Mouse (Mus musculus) layer of hippocampus, adult 2 months (tissue): ENCODE measurements around the gene Prex1. TPM values are rescaled to one million over a fixed set of nuclear protein-coding genes. Genes with fewer than 3 reads are reported as not detected.
"Not testable (repeated sequence)": the region's sequence is repeated elsewhere in the genome, so short reads cannot be mapped to it uniquely, and the experiment has no call there.

Experiments
- DNase-seq, 2 experiments: peaks; one replicate each; pipeline ENCODE4 v3.0.0; 2022; ENCODE audit warnings: low spot score in 2 of 2
- H3K27ac ChIP-seq: fragments of 200-600 bp; 2 replicates; pipeline ENCODE4 v1.8.1; 2022
- H3K4me3 ChIP-seq: fragments of 200-600 bp; 2 replicates; pipeline ENCODE4 v1.8.1; 2022; ENCODE audit warnings: mild to moderate bottlenecking
- CTCF ChIP-seq: fragments of 200-600 bp; conservative IDR thresholded peaks from 2 replicates; pipeline ENCODE4 v1.8.1; 2022; ENCODE audit warnings: antibody characterized with exemption, mild to moderate bottlenecking, moderate library complexity
- long read RNA-seq, 2 experiments: library from polyadenylated mRNA; stranded (forward); transcript quantifications; one replicate each; pipeline ENCODE4 v2.0.0; 2021; ENCODE audit warnings: borderline mapping rate in 2 of 2
- total RNA-seq, 2 experiments: library from RNA; stranded (reverse); gene quantifications; 2 replicates each; pipeline ENCODE4 v1.2.3; 2021

Prex1 gene
- total RNA-seq: 10 to 100 TPM; 69.9 to 71.3 TPM
- long read RNA-seq, experiment 1, full-length matches to known transcripts: 24 of 58 reads
- long read RNA-seq, experiment 1, partial matches to known transcripts: 20 of 58 reads
- long read RNA-seq, experiment 1, other reads (novel, unspliced or antisense): 14 of 58 reads
- long read RNA-seq, experiment 2, full-length matches to known transcripts: 33 of 63 reads
- long read RNA-seq, experiment 2, partial matches to known transcripts: 20 of 63 reads
- long read RNA-seq, experiment 2, other reads (novel, unspliced or antisense): 10 of 63 reads

DNA sequence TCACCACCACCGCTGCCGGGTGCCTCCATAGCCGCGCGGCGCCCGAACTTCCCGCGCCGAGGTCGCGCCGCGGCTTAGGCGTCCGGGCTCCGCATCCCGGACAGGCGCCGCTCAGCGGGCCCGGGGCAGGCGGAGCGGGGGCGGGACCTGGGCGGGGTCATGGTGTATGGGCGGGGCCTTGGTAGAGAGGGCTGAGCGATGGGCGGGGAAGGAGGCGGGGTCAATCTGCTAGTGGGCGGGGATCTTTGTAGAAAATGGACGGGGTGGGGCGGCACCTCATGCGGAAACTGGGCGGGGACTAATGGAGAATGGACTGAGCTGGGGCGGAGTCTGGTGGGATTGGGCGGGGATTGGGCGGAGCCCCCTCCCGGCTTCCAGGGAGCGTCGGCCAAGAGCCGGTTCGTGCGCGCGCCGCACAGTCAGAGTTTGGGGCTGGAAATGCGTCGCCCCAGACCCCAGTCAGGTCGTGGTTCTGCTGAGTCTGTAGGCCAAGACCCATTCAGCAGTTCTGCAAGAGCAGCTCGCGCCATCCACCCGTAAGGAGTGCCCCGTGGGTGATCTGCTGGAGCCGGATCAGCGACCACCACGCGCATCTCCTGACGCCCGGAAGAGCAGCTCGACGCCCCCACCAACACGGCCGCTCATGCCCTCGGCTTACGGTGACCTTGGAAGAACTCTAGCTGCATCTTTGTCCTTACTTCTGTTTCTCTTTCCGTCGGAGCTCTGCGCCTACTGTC lies at the start of gene Prex1:
TSS of gene Prex1 (minus strand) at position 143 of the 737 bp plus-strand sequence.
- no peak for TF ChIP-seq CTCF
- peak; percentile 97 to 98 for DNase-seq
- peak within 1 kb of the TSS; percentile 89 for H3K27ac ChIP-seq
- H3K4me3 ChIP-seq: peak within 1 kb of the TSS; percentile 96

DNA sequence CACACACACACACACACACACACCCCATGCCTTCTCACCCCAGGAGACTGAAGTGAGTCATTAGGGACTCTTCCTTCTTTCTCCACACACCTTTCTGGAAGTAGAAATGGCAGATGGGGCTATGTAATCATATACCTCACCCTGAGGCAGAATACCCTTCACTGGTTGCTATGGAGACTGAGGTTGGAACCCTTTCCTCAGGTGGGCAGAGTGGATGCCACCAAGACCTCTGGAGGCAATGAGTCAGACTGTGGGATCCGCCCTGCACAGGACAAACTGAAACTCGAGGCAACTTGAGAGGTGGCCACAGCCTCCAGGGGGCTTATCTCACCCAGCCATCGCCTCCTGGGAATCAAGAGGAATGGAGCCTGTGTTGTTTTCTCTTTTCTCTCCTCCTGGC lies 44.3 kb upstream of the Prex1 start:
- H3K27ac ChIP-seq: no peak overlapping the region
- no peak for TF ChIP-seq CTCF
- no peak overlapping the region for H3K4me3 ChIP-seq
- DNase-seq: no peak

DNA sequence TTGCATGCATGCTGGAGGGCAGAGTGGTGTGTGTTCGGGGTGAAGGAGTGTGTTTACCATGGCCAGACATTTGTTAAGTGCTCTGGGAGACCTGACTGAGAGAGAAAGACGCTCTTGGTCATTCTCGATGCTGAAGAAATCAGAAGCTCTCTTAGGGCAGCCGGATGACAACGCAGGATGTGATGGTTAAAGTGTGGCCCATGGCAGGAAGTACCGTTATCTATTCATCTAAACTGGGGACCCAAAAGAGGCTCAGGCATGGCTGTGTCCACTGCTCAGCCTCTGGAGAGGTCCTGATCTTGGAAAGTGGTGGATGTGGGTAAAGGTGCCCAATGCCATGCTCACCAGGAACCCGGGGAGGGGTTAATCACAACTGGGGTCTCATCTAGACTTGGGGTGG lies 41.1 kb upstream of the Prex1 start:
- DNase-seq: no peak
- no peak for TF ChIP-seq CTCF
- Histone ChIP-seq H3K27ac (no peak overlapping the region), H3K4me3 (no peak overlapping the region)

- no peak for DNase-seq
- TF ChIP-seq CTCF: no peak
Observed at GRCm38 (mm10) chr2:166754194-166754593, 40.6 kb upstream of the Prex1 start.

DNA sequence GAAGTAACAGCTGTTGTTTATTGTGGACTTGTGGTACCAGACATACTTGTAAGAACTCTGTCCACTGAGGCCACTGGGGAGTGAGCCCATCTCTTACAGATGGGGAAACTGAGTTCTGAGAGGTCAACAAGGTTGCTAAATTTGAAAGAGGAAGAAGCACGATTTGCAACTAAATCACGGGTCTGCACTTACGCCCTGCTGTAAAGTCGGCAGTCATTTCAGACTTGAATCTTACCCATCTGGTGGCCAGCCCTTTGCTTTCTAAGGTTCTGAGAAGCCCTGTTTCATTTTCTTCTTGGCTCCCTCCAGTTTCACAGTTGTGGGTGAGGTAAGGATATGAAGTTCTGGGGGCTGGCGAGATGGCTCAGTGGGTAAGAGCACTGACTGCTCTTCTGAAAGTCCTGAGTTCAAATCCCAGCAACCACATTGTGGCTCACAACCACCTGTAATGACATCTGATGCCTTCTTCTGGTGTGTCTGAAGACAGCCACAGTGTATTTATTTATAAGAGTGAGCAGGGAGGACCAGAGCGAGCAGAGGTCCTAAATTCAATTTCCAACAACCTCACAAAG lies 37.1 kb upstream of the Prex1 start:
- Histone ChIP-seq H3K4me3 (no peak overlapping the region), H3K27ac (no peak overlapping the region)
- DNase-seq: no peak
- TF ChIP-seq CTCF: no peak

More at GRCm38 (mm10) chr2:166754194-166754593, 40.6 kb upstream of the Prex1 start:
- no peak overlapping the region for H3K27ac ChIP-seq
- no peak overlapping the region for H3K4me3 ChIP-seq

GRCm38 (mm10) chr2:166746261-166746913 lies 32.8 kb upstream of the Prex1 start:
- DNase-seq, H3K4me3 ChIP-seq: not testable (repeated sequence)

DNA sequence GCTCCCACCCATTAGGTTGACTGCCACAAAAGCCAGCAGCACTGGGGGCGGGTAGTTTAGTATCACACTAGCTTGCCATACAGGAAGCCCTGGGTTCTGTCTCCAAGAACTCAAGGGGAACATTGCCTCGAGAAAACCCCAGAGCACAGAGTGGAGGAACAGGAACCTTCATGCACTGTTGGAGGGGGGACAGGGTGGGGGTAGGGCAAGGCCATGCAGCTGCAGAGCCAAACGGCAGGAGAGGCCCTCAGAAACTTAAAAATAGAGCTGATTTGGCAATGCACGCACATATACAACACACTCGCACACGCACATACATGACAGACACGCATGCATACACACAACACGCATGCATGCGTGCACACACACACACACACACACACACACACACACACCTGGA lies 32.2 kb upstream of the Prex1 start:
- H3K4me3 ChIP-seq: no peak overlapping the region
- no peak overlapping the region for H3K27ac ChIP-seq
- no peak for DNase-seq
- no peak for TF ChIP-seq CTCF

More at GRCm38 (mm10) chr2:166746261-166746913, 32.8 kb upstream of the Prex1 start:
- H3K27ac ChIP-seq: not testable (repeated sequence)

DNA sequence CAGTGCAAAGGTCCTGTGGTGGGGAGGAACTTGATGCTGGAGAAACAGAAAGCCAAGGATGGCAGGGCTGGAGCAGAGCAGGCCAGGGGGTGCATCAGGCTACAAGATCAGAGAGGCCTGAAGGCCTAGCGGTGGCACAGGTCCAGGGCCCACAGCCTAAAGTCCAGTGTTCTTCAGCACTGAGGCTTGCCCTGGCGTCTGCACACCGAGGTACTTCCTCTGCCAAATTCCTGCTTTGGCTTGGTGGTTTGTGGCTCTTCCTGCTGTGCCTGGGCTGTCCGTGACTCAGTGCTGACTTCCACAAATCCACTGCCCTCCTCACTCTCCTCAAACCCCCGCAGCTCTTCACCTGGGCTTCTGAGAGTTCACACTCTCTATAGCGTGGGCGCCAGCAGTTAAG lies 30.8 kb upstream of the Prex1 start:
- no peak for DNase-seq
- no peak overlapping the region for H3K4me3 ChIP-seq
- no peak overlapping the region for H3K27ac ChIP-seq
- TF ChIP-seq CTCF: no peak

GRCm38 (mm10) chr2:166743504-166743903 lies 29.9 kb upstream of the Prex1 start:
- DNase-seq: no peak
- H3K4me3 ChIP-seq: no peak overlapping the region
- no peak for TF ChIP-seq CTCF
- no peak overlapping the region for H3K27ac ChIP-seq

DNA sequence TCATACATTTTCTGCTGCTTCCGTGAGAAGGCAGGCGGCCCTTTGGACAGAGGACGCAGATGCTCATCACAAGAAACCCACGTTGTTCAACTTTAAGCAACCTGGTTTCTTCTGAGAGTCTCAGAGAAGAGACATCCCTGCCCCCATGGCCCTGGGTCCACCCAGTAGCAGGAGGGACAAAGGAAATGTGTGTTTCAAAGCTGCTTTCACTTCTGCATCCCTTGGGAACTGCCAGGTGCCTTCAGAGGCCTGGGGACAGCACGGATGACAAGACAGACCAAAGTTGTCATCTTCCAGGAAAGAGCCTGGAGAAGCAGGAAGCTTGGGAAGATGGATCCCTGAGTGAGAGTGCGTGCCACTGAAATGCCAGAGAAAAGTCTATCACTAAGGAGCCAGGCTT lies 27.8 kb upstream of the Prex1 start:
- DNase-seq: no peak
- no peak for TF ChIP-seq CTCF
- H3K4me3 ChIP-seq: no peak overlapping the region
- H3K27ac ChIP-seq: no peak overlapping the region

DNA sequence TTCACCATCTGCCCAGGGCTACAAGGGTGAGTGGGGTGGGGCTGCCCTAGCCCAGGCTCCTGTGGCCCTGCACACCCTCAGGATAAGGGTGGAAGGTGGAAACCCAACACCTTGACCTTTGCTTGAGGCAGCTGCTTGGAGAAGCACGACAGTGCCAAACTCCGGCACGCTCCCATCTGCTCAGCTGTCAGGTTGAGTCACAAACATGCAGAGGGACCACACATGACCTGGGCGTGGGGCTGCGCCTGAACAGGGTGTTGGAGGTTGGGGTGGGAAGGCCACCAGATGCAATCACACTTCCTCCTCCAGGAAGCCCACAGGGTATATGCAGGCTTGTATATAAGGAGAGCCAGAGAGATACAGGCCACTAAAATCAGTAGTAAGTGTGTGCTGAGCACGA lies 26.8 kb upstream of the Prex1 start:
- Histone ChIP-seq H3K4me3 (no peak overlapping the region), H3K27ac (no peak overlapping the region)
- no peak for DNase-seq
- TF ChIP-seq CTCF: no peak

DNA sequence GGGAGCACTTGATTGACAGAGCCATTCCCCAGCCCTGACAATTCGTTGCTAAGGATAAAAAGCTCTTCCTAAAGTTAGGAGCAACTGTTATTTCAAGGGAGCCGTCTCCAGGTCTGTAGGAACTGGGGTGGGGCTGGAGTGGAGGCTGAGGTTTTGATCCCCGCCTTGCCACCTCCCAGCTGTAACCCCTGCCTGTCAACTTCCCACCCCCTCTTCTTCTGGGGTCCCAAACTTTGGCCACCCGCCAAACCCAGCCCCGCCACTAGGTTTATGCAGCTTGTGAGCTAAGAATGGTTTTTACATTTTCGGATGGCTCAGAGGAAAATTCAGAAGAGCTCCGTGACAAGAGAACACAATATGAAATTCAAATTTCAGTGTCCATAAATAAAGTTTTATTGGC lies 23.7 kb upstream of the Prex1 start:
- TF ChIP-seq CTCF: no peak
- DNase-seq: no peak
- Histone ChIP-seq H3K27ac (no peak overlapping the region), H3K4me3 (no peak overlapping the region)

DNA sequence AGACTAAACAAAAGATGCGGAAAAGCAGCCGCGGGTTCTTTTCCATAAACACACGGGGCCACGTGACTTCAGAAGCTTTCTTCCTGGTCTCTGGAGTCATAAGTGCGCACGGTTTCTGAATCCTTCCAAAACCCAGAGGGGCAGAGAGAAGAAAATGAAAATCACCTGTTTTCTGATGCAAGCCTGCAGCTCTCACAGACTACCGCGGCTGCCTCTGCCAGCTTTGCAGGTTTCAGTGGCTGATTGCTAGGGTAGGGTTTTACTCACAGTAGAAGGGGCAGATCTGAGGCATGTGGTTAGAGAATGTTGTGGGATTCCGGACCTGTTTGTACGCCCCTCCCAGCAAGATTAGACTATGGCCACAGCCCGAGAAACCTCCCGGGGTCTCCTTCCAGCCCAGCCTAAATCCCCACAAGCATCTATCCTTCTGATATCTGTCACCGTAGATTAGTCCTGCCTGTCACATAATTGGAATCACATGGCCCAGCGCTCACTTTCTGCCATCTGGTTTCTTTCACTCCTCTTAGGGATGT lies 21.9 kb upstream of the Prex1 start:
- TF ChIP-seq CTCF: no peak
- no peak for DNase-seq
- no peak overlapping the region for H3K27ac ChIP-seq
- H3K4me3 ChIP-seq: no peak overlapping the region
